Mouse (Mus musculus): Measurements from ENCODE around the gene Nop9. TPM values are rescaled to one million over a fixed set of nuclear protein-coding genes. Genes with fewer than 3 reads are reported as not detected.
A peak's percentile ranks its signal among the peaks of the same experiment; 100 is the strongest.

Gene Nop9
- polyA plus RNA-seq, 1 experiment from 2014 or later: 47.0 TPM

DNA sequence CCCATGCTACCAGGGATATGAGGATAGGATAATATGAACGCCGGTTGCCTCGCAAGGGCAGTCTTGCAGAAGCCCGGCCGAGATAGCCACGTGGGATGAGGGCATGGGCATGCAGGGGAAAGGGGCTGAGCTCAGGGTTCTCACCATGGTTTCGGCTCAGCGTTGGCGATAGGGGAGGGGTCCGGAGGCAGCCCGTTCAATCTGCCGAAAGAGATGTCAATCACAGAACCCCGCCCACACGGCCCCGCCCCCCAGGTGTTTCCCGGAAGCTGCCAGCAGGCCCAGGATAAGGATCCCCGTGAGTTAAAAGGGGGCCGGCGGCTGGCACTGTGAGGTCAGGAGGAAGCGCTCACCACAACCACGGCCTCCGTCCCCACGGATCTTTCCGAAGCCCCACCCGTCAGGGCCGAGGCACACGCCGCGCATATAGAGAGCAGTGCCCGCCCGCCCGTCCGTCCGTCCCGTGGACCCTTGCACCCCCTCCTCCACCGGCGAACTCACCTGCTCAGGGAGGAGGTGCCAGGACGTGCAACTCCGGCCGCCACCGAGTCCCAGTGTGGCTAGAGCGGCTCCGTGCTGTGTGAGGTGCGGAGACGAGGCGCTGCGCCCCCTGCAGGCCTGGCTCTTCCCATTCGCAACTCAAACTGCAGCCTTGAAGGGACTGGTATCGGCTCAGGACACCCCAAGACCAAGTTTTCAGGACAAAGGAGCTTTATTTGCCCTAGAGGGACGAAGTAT lies 23.6 kb upstream of the Nop9 start, which contains the start of gene Rabggta:
Gene Rabggta (minus strand): TSS at position 564 of the 738 bp plus-strand sequence.
- Histone ChIP-seq H3K36me3 (ENCODE audit: control insufficient read depth, insufficient read depth, low read length) (0 out of 2 replicates have a peak, but pooled peaks cover 2% of the 10 kb centered on the region), H3K9me3 (ENCODE audit: control insufficient read depth, low read length) (no peaks in the 10 kb centered on the region), H3K27ac (ENCODE audit: low read depth, low read length) (peak within 1 kb of the TSS; percentile 51), H3K4me3 (ENCODE audit: low read depth, low read length) (peak within 1 kb of the TSS; percentile 64), H3K4me2 (replicated peaks; ENCODE audit: low read depth, low read length) (peak within 1 kb of the TSS; percentile 68), H3K27me3 (ENCODE audit: control insufficient read depth, insufficient read depth, low read length) (no peaks in the 10 kb centered on the region), H3K4me1 (replicated peaks; ENCODE audit: control insufficient read depth, insufficient read depth, low read length) (no peaks in the 10 kb centered on the region), H3K9ac (ENCODE audit: low read depth, low read length) (peak within 1 kb of the TSS; percentile 69)
- DNase-seq (ENCODE audit: low spot score): peak; percentile 97
- ATAC-seq (ENCODE audit: low FRiP score): peak; percentile 96
- WGBS: 1% methylated on average over 50 of the region's 50 CpGs

DNA sequence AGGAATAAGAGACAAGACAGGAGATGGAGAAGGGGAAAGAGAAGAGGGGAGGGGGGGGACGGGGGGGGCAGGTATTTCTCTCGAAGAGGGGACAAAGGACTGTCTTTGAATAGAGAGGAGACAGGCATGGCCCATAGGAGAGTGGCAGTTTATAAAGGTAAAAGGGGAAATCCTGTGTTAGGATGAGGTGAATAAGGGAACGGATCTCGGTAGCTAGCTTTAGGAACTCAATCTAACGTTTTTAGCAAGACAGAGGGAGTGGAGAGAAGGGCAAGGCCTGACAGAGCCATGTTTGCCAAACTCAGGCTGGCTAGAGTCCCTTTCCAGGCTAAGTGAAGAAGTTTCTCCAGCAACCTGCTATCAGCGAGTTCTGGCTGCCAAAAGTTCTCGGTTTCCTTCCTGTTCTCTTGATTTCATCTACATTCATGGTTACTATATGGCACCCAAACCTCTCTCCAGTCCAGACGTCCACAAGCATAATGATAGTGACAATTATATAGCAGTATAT lies 23.0 kb upstream of the Nop9 start:
- Histone ChIP-seq H3K9me3 (ENCODE audit: control insufficient read depth, low read length) (no peaks in the 10 kb centered on the region), H3K4me3 (ENCODE audit: low read depth, low read length) (no peak overlapping the region), H3K27me3 (ENCODE audit: control insufficient read depth, insufficient read depth, low read length) (no peaks in the 10 kb centered on the region), H3K36me3 (ENCODE audit: control insufficient read depth, insufficient read depth, low read length) (0 out of 2 replicates have a peak, but pooled peaks cover 2% of the 10 kb centered on the region), H3K4me1 (replicated peaks; ENCODE audit: control insufficient read depth, insufficient read depth, low read length) (no peaks in the 10 kb centered on the region), H3K27ac (ENCODE audit: low read depth, low read length) (no peak overlapping the region), H3K9ac (ENCODE audit: low read depth, low read length) (no peak overlapping the region), H3K4me2 (replicated peaks; ENCODE audit: low read depth, low read length) (no peak overlapping the region)
- WGBS: 52% methylated on average over 8 of the region's 8 CpGs
- peak; percentile 36 for ATAC-seq (ENCODE audit: low FRiP score)
- DNase-seq (ENCODE audit: low spot score): no peak

DNA sequence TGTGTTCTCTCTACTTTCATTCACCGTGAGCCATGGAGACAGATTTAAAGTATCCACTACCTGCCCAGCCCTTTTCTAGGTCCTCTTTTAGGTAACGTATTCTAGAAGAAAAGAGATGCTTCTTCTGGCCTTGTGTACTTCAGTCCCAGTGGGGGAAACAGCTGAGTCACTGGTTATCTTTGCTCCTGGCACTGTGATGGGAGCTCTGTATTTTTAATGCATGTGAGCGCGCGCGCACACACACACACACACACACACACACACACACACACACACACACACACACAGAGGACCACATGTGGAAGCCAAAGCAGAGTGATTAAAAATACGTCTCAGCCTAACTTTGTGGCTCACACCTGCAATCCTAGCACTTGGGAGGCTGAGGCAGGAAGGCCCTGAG lies 22.1 kb upstream of the Nop9 start:
- WGBS: 91% methylated on average over 7 of the region's 7 CpGs
- ATAC-seq (ENCODE audit: low FRiP score) (no peak), DNase-seq (ENCODE audit: low spot score) (no peak)
- H3K9me3 ChIP-seq (ENCODE audit: control insufficient read depth, low read length): no peaks in the 10 kb centered on the region
- H3K27me3 ChIP-seq (ENCODE audit: control insufficient read depth, insufficient read depth, low read length): no peaks in the 10 kb centered on the region
- no peak overlapping the region for H3K9ac ChIP-seq (ENCODE audit: low read depth, low read length)
- no peak overlapping the region for H3K4me3 ChIP-seq (ENCODE audit: low read depth, low read length)
- H3K36me3 ChIP-seq (ENCODE audit: control insufficient read depth, insufficient read depth, low read length): 0 out of 2 replicates have a peak, but pooled peaks cover 2% of the 10 kb centered on the region
- H3K27ac ChIP-seq (ENCODE audit: low read depth, low read length): no peak overlapping the region
- H3K4me2 ChIP-seq (replicated peaks; ENCODE audit: low read depth, low read length): no peak overlapping the region
- no peaks in the 10 kb centered on the region for H3K4me1 ChIP-seq (replicated peaks; ENCODE audit: control insufficient read depth, insufficient read depth, low read length)

DNA sequence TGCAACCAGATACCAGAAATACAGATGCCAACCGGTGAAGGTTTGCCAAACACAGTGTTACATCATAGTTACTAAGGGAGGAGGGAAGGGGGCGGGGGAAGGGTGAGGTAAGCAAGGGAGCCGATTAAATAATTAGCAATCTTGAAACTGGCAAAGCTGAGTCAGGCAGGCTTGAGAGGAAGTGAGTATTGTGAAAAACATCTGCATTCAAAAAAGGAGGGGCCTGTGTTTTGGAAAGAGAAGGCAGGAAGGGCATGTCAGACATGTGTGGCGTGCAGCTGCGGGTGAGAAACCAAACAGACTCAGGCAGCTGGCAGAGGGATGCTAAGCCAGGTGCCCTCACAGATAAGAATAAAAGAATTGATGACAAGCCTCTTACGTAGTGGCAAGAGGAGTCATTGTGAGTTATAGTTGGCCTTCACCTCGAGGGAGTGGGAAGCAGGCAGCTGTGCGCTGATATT lies 21.1 kb upstream of the Nop9 start:
- Histone ChIP-seq H3K36me3 (ENCODE audit: control insufficient read depth, insufficient read depth, low read length) (0 out of 2 replicates have a peak, but pooled peaks cover 2% of the 10 kb centered on the region), H3K9ac (ENCODE audit: low read depth, low read length) (no peak overlapping the region), H3K4me2 (replicated peaks; ENCODE audit: low read depth, low read length) (no peak overlapping the region), H3K4me1 (replicated peaks; ENCODE audit: control insufficient read depth, insufficient read depth, low read length) (no peaks in the 10 kb centered on the region), H3K27me3 (ENCODE audit: control insufficient read depth, insufficient read depth, low read length) (no peaks in the 10 kb centered on the region), H3K27ac (ENCODE audit: low read depth, low read length) (no peak overlapping the region), H3K4me3 (ENCODE audit: low read depth, low read length) (no peak overlapping the region), H3K9me3 (ENCODE audit: control insufficient read depth, low read length) (no peaks in the 10 kb centered on the region)
- whole genome bisulfite sequencing: 69% methylated on average over 8 of the region's 8 CpGs
- DNase-seq (ENCODE audit: low spot score): no peak
- ATAC-seq (ENCODE audit: low FRiP score): no peak

DNA sequence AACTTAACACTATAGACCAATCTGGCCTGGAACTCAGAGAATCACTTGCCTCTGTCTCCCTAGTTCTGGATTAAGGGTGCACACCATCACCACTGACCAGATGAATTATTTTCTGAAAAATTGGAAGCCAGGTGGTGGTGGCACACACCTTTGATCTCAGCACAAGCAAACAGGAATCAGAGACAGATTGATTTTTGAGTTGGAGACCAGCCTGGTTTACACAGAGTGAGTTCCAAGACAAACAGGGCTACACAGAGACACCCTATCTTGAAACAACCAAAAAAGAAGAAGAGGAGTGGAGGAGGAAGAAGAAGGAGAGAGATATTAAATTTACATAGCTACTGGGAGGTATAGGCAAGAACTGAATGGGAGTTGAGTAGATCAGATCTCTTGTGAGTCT lies 19.2 kb upstream of the Nop9 start:
- Histone ChIP-seq H3K9ac (ENCODE audit: low read depth, low read length) (no peak overlapping the region), H3K27me3 (ENCODE audit: control insufficient read depth, insufficient read depth, low read length) (no peaks in the 10 kb centered on the region), H3K4me2 (replicated peaks; ENCODE audit: low read depth, low read length) (no peak overlapping the region), H3K36me3 (ENCODE audit: control insufficient read depth, insufficient read depth, low read length) (no peaks in the 10 kb centered on the region), H3K9me3 (ENCODE audit: control insufficient read depth, low read length) (no peaks in the 10 kb centered on the region), H3K4me1 (replicated peaks; ENCODE audit: control insufficient read depth, insufficient read depth, low read length) (no peaks in the 10 kb centered on the region), H3K4me3 (ENCODE audit: low read depth, low read length) (no peak overlapping the region), H3K27ac (ENCODE audit: low read depth, low read length) (no peak overlapping the region)
- DNase-seq (ENCODE audit: low spot score) (no peak), ATAC-seq (ENCODE audit: low FRiP score) (no peak)

DNA sequence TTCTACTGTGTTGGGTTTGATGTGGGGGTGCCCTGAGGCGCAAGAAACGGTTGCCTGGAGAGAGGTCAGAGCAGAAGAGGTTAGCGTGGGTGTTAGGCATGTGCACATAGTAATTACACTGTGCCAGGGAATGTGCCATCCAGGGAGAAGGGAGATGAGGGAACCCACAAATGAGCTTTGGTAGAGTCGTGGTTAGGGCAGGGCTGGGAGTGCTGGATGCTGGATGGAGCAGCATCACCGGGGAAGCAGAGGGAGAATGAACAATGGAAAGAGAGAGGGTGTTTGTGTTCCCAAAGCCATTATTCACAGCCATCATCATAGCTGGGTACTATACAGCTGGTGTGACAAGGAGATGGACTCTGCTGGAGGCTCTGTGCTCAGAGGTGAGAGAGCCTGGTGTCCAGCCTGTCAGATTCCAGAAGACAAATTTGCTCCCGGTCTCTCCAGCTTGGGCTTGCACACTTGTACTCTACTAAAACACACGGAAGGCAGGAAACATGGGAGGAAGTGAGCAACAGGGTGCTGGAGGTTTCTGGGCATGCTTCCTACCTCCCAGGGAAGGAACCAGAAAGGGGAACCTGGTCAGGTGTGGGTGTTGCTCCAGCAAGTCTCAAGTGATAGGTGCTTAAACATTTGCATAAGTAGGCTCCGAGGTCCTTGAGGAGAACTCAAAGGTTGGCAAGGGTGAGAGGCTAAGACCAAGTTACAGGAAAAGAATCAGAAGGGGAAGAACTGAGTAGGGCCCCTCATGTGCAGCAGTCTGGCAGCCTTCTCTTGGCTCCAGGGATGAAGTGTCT lies 17.4 kb upstream of the Nop9 start:
- no peaks in the 10 kb centered on the region for H3K9me3 ChIP-seq (ENCODE audit: control insufficient read depth, low read length)
- no peak overlapping the region for H3K4me3 ChIP-seq (ENCODE audit: low read depth, low read length)
- WGBS: 74% methylated on average over 8 of the region's 8 CpGs
- no peaks in the 10 kb centered on the region for H3K27me3 ChIP-seq (ENCODE audit: control insufficient read depth, insufficient read depth, low read length)
- no peak overlapping the region for H3K4me2 ChIP-seq (replicated peaks; ENCODE audit: low read depth, low read length)
- H3K27ac ChIP-seq (ENCODE audit: low read depth, low read length): no peak overlapping the region
- H3K36me3 ChIP-seq (ENCODE audit: control insufficient read depth, insufficient read depth, low read length): no peaks in the 10 kb centered on the region
- H3K9ac ChIP-seq (ENCODE audit: low read depth, low read length): no peak overlapping the region
- no peaks in the 10 kb centered on the region for H3K4me1 ChIP-seq (replicated peaks; ENCODE audit: control insufficient read depth, insufficient read depth, low read length)
- no peak for DNase-seq (ENCODE audit: low spot score)
- ATAC-seq (ENCODE audit: low FRiP score): no peak

DNA sequence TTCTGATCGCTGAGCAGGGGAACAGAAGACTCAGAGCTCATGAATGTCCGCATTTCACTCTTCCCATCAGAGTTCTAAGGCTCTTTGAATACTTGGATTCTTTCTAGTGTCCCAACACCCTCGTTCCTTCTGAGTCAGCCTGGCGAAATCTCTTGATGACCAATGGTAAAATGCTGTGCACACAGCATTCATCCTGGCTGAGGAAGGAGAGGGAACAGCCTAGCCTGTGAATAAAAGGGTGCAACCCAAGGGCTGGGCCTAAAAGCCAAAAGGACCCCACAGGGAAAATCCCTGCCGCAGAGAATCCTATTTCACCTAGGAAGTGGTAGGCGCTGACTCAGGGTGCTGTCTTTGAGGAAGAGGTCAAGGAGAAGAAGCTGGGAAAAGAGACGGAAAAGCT lies 15.4 kb upstream of the Nop9 start:
- no peak overlapping the region for H3K27ac ChIP-seq (ENCODE audit: low read depth, low read length)
- H3K9me3 ChIP-seq (ENCODE audit: control insufficient read depth, low read length): no peaks in the 10 kb centered on the region
- ATAC-seq (ENCODE audit: low FRiP score): no peak
- H3K4me2 ChIP-seq (replicated peaks; ENCODE audit: low read depth, low read length): no peak overlapping the region
- no peaks in the 10 kb centered on the region for H3K4me1 ChIP-seq (replicated peaks; ENCODE audit: control insufficient read depth, insufficient read depth, low read length)
- H3K27me3 ChIP-seq (ENCODE audit: control insufficient read depth, insufficient read depth, low read length): no peaks in the 10 kb centered on the region
- no peaks in the 10 kb centered on the region for H3K36me3 ChIP-seq (ENCODE audit: control insufficient read depth, insufficient read depth, low read length)
- no peak overlapping the region for H3K9ac ChIP-seq (ENCODE audit: low read depth, low read length)
- no peak for DNase-seq (ENCODE audit: low spot score)
- H3K4me3 ChIP-seq (ENCODE audit: low read depth, low read length): no peak overlapping the region
- 81% methylated on average over 7 of the region's 7 CpGs for WGBS

DNA sequence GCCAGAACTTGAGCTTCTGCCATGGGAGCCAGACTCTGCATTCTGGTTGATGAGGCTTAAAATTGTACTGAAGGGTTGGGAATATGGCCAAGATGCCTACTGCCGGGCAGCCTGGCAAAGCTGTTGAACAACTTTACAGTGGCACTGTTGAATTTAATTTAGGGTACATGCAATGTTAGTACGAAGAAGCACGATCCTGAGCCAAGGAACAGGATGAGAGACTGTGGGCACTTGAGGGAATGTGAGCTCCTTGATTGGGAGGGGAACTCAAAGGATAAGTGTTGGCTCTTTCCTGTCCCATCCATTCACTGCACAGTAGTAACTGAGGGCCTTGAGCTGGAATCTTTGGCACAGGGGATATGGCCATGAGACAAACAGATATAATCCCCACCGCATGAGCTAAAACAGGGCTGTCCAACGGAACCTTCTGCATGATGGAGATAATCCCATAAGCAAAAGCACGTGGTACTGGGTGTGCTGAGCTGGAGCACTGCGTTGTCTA lies 14.9 kb upstream of the Nop9 start:
- Histone ChIP-seq H3K4me1 (replicated peaks; ENCODE audit: control insufficient read depth, insufficient read depth, low read length) (no peaks in the 10 kb centered on the region), H3K27ac (ENCODE audit: low read depth, low read length) (no peak overlapping the region), H3K9me3 (ENCODE audit: control insufficient read depth, low read length) (no peaks in the 10 kb centered on the region), H3K9ac (ENCODE audit: low read depth, low read length) (no peak overlapping the region), H3K4me2 (replicated peaks; ENCODE audit: low read depth, low read length) (no peak overlapping the region), H3K36me3 (ENCODE audit: control insufficient read depth, insufficient read depth, low read length) (no peaks in the 10 kb centered on the region), H3K27me3 (ENCODE audit: control insufficient read depth, insufficient read depth, low read length) (no peaks in the 10 kb centered on the region), H3K4me3 (ENCODE audit: low read depth, low read length) (no peak overlapping the region)
- WGBS: 81% methylated on average over 7 of the region's 7 CpGs
- DNase-seq (ENCODE audit: low spot score) (no peak), ATAC-seq (ENCODE audit: low FRiP score) (no peak)

All from hindbrain, embryonic 11.5 days (tissue).